Mouse (Mus musculus): ENCODE results near the gene Gm14632. TPM values are rescaled to one million over a fixed set of nuclear protein-coding genes. Genes with fewer than 3 reads are reported as not detected.
"Not testable (repeated sequence)": the region's sequence is repeated elsewhere in the genome, so short reads cannot be mapped to it uniquely, and the experiment has no call there.

Gm14632 gene
- not detected in 2 replicates for polyA plus RNA-seq (2016; fragmentation: Nextera tagmentation; extraction: Ambion mirVana)

GRCm38 (mm10) chrX:30329472-30329871, at the start of gene Gm14632:
Gm14632 (plus strand) TSS chrX:30329772.
- WGBS, result 87% methylated on average over 4 of the region's 7 CpGs
- not testable (repeated sequence) for H3K36me3 ChIP-seq; H3K4me3 ChIP-seq (replicated peaks); ATAC-seq (ENCODE audit: insufficient number of reproducible peaks, insufficient read depth, low FRiP score, low TSS enrichment, low read depth); H3K4me2 ChIP-seq; H3K9me3 ChIP-seq; H3K4me1 ChIP-seq (replicated peaks); H3K9ac ChIP-seq (replicated peaks); H3K27ac ChIP-seq; H3K27me3 ChIP-seq

All from limb, embryonic 12.5 days (tissue).